Mouse (Mus musculus) right cerebral cortex, postnatal 14 days (tissue): ENCODE results near the gene Dagla.

ENCODE experiments used
- DNase-seq: peaks from one replicate; pipeline ENCODE4 v3.0.0; 2022

The Dagla gene

GRCm38 (mm10) chr19:10197130-10197529, 107.5 kb downstream of the Dagla start:
- DNase-seq: no peak
